Comparison of ENCODE assay signal across 12 mouse cellular contexts in genomic region chr7:143310311-143310710, GRCm38 (mm10).
DNase-seq lines count a peak whose midpoint lies in the region; ATAC-seq lines count a peak whose summit lies in the region.
"Had no signal": no experiment of that assay in that cellular context is flagged by ENCODE, and none has a peak within 500 bp of the region (broad histone marks: within the 10 kb centered on the region; RNA-seq: fewer than 3 reads in every experiment).

No protein-coding gene starts in this region.

- H3K9ac ChIP-seq in lung, embryonic 15.5 days = no peak overlapping the region
- 0 out of 2 replicates have a peak overlapping the region, but pooled peaks have one; percentile 2 for H3K9ac ChIP-seq in intestine, embryonic 16.5 days (ENCODE audit: low read depth, low read length)
- no peak overlapping the region for H3K9ac ChIP-seq in stomach, embryonic 16.5 days (ENCODE audit: low read length)
- no peak overlapping the region for H3K9ac ChIP-seq in midbrain, embryonic 16.5 days (ENCODE audit: low read depth, low read length)
- H3K9ac ChIP-seq: hindbrain, embryonic 15.5 days; liver, embryonic 12.5 days had no signal

- H3K36me3 ChIP-seq in lung, embryonic 15.5 days = no peaks in the 10 kb centered on the region
- H3K36me3 ChIP-seq in intestine, embryonic 16.5 days (ENCODE audit: control insufficient read depth, insufficient read depth, low read length) = no peaks in the 10 kb centered on the region
- H3K36me3 ChIP-seq in stomach, embryonic 16.5 days (ENCODE audit: control insufficient read depth, insufficient read depth, low read length) = no peaks in the 10 kb centered on the region
- no peaks in the 10 kb centered on the region for H3K36me3 ChIP-seq in midbrain, embryonic 16.5 days (ENCODE audit: control insufficient read depth, insufficient read depth, low read length)
- H3K36me3 ChIP-seq: hindbrain, embryonic 15.5 days; liver, embryonic 12.5 days had no signal

- ATAC-seq in lung, embryonic 15.5 days (ENCODE audit: borderline replicate concordance, extremely low read depth, low FRiP score, low TSS enrichment) = no peak
- ATAC-seq in intestine, embryonic 16.5 days = no peak
- ATAC-seq in stomach, embryonic 16.5 days (ENCODE audit: insufficient read depth, low FRiP score) = no peak
- ATAC-seq in midbrain, embryonic 16.5 days = no peak
- ATAC-seq: liver, embryonic 12.5 days had no signal

- H3K27me3 ChIP-seq in lung, embryonic 15.5 days = no peaks in the 10 kb centered on the region
- H3K27me3 ChIP-seq in intestine, embryonic 16.5 days (replicated peaks; ENCODE audit: control insufficient read depth, insufficient read depth, low read length) = no peaks in the 10 kb centered on the region
- no peaks in the 10 kb centered on the region for H3K27me3 ChIP-seq in stomach, embryonic 16.5 days (ENCODE audit: control insufficient read depth, insufficient read depth, low read length)
- H3K27me3 ChIP-seq in midbrain, embryonic 16.5 days (ENCODE audit: control insufficient read depth, insufficient read depth, low read depth, low read length) = no peaks in the 10 kb centered on the region
- H3K27me3 ChIP-seq: hindbrain, embryonic 15.5 days had no signal

- H3K9me3 ChIP-seq in lung, embryonic 15.5 days = no peaks in the 10 kb centered on the region
- H3K9me3 ChIP-seq in intestine, embryonic 16.5 days (ENCODE audit: control insufficient read depth, low read length) = no peaks in the 10 kb centered on the region
- H3K9me3 ChIP-seq in stomach, embryonic 16.5 days (replicated peaks; ENCODE audit: control insufficient read depth, low read length) = no peaks in the 10 kb centered on the region
- H3K9me3 ChIP-seq in midbrain, embryonic 16.5 days (replicated peaks; ENCODE audit: control insufficient read depth, low read length, poor library complexity, severe bottlenecking) = no peaks in the 10 kb centered on the region
- H3K9me3 ChIP-seq: hindbrain, embryonic 15.5 days; liver, embryonic 12.5 days had no signal

- no peak overlapping the region for H3K4me3 ChIP-seq in lung, embryonic 15.5 days
- no peak overlapping the region for H3K4me3 ChIP-seq in intestine, embryonic 16.5 days (ENCODE audit: low read length)
- no peak overlapping the region for H3K4me3 ChIP-seq in stomach, embryonic 16.5 days (replicated peaks; ENCODE audit: low read length)
- H3K4me3 ChIP-seq in midbrain, embryonic 16.5 days (ENCODE audit: low read depth, low read length) = no peak overlapping the region
- H3K4me3 ChIP-seq: erythroblast, embryonic 14.5 days; hindbrain, embryonic 15.5 days; liver, embryonic 12.5 days; myocyte had no signal

- H3K4me1 ChIP-seq in lung, embryonic 15.5 days = peaks cover 55% of the 10 kb centered on the region
- peaks cover 42% of the 10 kb centered on the region for H3K4me1 ChIP-seq in intestine, embryonic 16.5 days (ENCODE audit: control insufficient read depth, insufficient read depth, low read length)
- peaks cover 43% of the 10 kb centered on the region for H3K4me1 ChIP-seq in stomach, embryonic 16.5 days (ENCODE audit: control insufficient read depth, insufficient read depth, low read length)
- no peaks in the 10 kb centered on the region for H3K4me1 ChIP-seq in midbrain, embryonic 16.5 days (ENCODE audit: control insufficient read depth, insufficient read depth, low read length)

- no peak overlapping the region for H3K4me2 ChIP-seq in lung, embryonic 15.5 days
- H3K4me2 ChIP-seq in intestine, embryonic 16.5 days (ENCODE audit: low read depth, low read length) = no peak overlapping the region
- H3K4me2 ChIP-seq in stomach, embryonic 16.5 days (ENCODE audit: low read depth, low read length) = no peak overlapping the region
- no peak overlapping the region for H3K4me2 ChIP-seq in midbrain, embryonic 16.5 days (ENCODE audit: low read length)
- H3K4me2 ChIP-seq: hindbrain, embryonic 15.5 days; liver, embryonic 12.5 days had no signal

- peak; percentile 58 to 60 for DNase-seq in heart, postnatal 10 days
- DNase-seq in heart, postnatal 25 days (ENCODE audit: low spot score) = no peak
- DNase-seq in lung, postnatal 25 days (ENCODE audit: low spot score) = no peak
- DNase-seq: cerebellum, adult 8-10 months had no signal

- intact Hi-C loops in heart, postnatal 10 days (cut with DNase I) = loop anchor here (5.0 kb wide), 2 partner anchors 42 to 152 kb away; partner anchors contain the start of gene Cdkn1c
- intact Hi-C loops in heart, postnatal 25 days (cut with DNase I) = no loop called here

- H3K27ac ChIP-seq in lung, embryonic 15.5 days = 0 out of 2 replicates have a peak overlapping the region, but pooled peaks have one; percentile 17
- H3K27ac ChIP-seq in intestine, embryonic 16.5 days (ENCODE audit: low read length) = peak overlapping the region; percentile 56
- peak overlapping the region; percentile 61 for H3K27ac ChIP-seq in stomach, embryonic 16.5 days (ENCODE audit: low read length)
- no peak overlapping the region for H3K27ac ChIP-seq in midbrain, embryonic 16.5 days (ENCODE audit: low read length)
- H3K27ac ChIP-seq: hindbrain, embryonic 15.5 days; liver, embryonic 12.5 days had no signal

- WGBS in lung, embryonic 15.5 days = 26% methylated on average over 3 of the region's 3 CpGs
- WGBS in intestine, embryonic 16.5 days = 30% methylated on average over 3 of the region's 3 CpGs
- WGBS in stomach, embryonic 16.5 days = 40% methylated on average over 3 of the region's 3 CpGs
- WGBS in midbrain, embryonic 16.5 days = 54% methylated on average over 3 of the region's 3 CpGs

Comparison
In these comparisons a context has a peak if more than half of its experiments do, and no peak if none do; other contexts are left out.
1. DNase-seq: peak in heart, postnatal 10 days (2 of 2); none in heart, postnatal 25 days (single experiment) and lung, postnatal 25 days (single experiment).